Comparison of ENCODE assay signal across 11 mouse cellular contexts in the genomic region with DNA sequence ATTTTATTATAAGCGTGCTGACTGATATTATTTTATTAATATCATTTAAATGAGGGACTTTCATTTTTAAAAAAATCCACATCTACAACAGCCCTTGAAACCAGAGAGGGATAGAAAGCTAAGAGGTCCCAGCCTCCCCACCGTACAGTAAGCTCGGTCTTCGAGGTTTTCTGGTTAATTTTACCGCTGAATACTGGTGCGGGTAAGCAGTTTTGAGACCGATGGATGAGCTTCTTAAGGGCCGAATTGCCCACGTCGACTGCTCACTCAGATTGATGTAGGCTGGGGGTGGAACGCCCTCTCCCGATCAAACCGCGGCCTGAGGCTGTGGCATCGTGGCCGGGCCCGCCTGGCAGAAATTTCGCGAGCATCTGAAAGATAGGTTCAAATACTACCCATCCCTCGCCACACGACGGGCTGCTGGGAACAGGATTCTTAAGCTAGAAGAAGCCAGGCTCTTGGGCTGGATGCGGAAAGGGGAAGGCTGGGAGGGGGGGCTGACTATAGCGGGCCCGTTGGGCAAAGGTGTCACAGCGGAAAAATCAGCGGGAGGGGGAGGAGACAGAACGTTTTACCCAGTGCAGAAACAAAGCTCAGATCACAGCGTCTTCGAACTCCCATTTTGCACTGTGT. TPM values are rescaled to one million over a fixed set of nuclear protein-coding genes. Genes with fewer than 3 reads are reported as not detected.
DNase-seq lines count a peak whose midpoint lies in the region; ATAC-seq and TF ChIP-seq lines count a peak whose summit lies in the region.
"Had no signal": no experiment of that assay in that cellular context is flagged by ENCODE, and none has a peak within 500 bp of the region (broad histone marks: within the 10 kb centered on the region; RNA-seq: fewer than 3 reads in every experiment).

No protein-coding gene starts in this region.

- no peak overlapping the region for H3K27ac ChIP-seq in ES-Bruce4 (ENCODE audit: insufficient read depth, low read length)
- H3K27ac ChIP-seq in embryonic facial prominence, embryonic 14.5 days (replicated peaks; ENCODE audit: low read depth, low read length), result no peak overlapping the region
- H3K27ac ChIP-seq in limb, embryonic 13.5 days, result no peak overlapping the region
- no peak overlapping the region for H3K27ac ChIP-seq in stomach, postnatal 0 days (replicated peaks)

- H3K9me3 ChIP-seq in ES-Bruce4 (replicated peaks; ENCODE audit: control insufficient read depth, insufficient read depth, low read length, poor library complexity, severe bottlenecking), result no peaks in the 10 kb centered on the region
- no peaks in the 10 kb centered on the region for H3K9me3 ChIP-seq in embryonic facial prominence, embryonic 14.5 days (ENCODE audit: control insufficient read depth, low read length)
- no peaks in the 10 kb centered on the region for H3K9me3 ChIP-seq in limb, embryonic 13.5 days
- no peaks in the 10 kb centered on the region for H3K9me3 ChIP-seq in stomach, postnatal 0 days (ENCODE audit: control insufficient read depth, low read length)

- no peaks in the 10 kb centered on the region for H3K4me1 ChIP-seq in ES-Bruce4 (ENCODE audit: control insufficient read depth, insufficient read depth, low read length)
- H3K4me1 ChIP-seq in embryonic facial prominence, embryonic 14.5 days (ENCODE audit: control insufficient read depth, insufficient read depth, low read length), result peaks cover 11% of the 10 kb centered on the region
- H3K4me1 ChIP-seq in limb, embryonic 13.5 days, result peaks cover 28% of the 10 kb centered on the region
- peaks cover 3% of the 10 kb centered on the region; the same call in 1 of the 2 replicates for H3K4me1 ChIP-seq in stomach, postnatal 0 days (replicated peaks; ENCODE audit: control insufficient read depth, insufficient read depth)

- intact Hi-C loops in heart, postnatal 14 days (cut with DNase I), result loop anchor here (10.0 kb wide), 1 partner anchor 211 kb away; no protein-coding TSS in a partner anchor

- no peak for TF ChIP-seq POLR2A in ES-Bruce4 (IDR thresholded peaks at IDR 0.05; ENCODE audit: insufficient read depth, low read length)

- 4% methylated on average over 30 of the region's 30 CpGs for WGBS in embryonic facial prominence, embryonic 14.5 days
- 3% methylated on average over 30 of the region's 30 CpGs for WGBS in limb, embryonic 13.5 days
- 8% methylated on average over 30 of the region's 30 CpGs for WGBS in stomach, postnatal 0 days

- H3K4me2 ChIP-seq in embryonic facial prominence, embryonic 14.5 days (ENCODE audit: low read depth, low read length), result peak overlapping the region; percentile 99
- peak overlapping the region; percentile 17; the same call in 1 of the 2 replicates for H3K4me2 ChIP-seq in limb, embryonic 13.5 days (replicated peaks)
- H3K4me2 ChIP-seq in stomach, postnatal 0 days (replicated peaks; ENCODE audit: low read depth), result no peak overlapping the region

- TF ChIP-seq EP300 in ES-Bruce4 (IDR thresholded peaks at IDR 0.05; ENCODE audit: insufficient read depth, low read depth, low read length), result no peak
- TF ChIP-seq EP300 in stomach, postnatal 0 days (optimal IDR thresholded peaks at IDR 0.05), result no peak

- H3K27me3 ChIP-seq in ES-Bruce4 (ENCODE audit: control insufficient read depth, insufficient read depth, low read length, poor library complexity, severe bottlenecking), result peaks cover 13% of the 10 kb centered on the region
- H3K27me3 ChIP-seq in embryonic facial prominence, embryonic 14.5 days (replicated peaks; ENCODE audit: control insufficient read depth, insufficient read depth, low read length), result peaks cover 56% of the 10 kb centered on the region
- peaks cover 78% of the 10 kb centered on the region for H3K27me3 ChIP-seq in limb, embryonic 13.5 days
- H3K27me3 ChIP-seq in stomach, postnatal 0 days (ENCODE audit: control insufficient read depth, insufficient read depth, low read length), result peaks cover 14% of the 10 kb centered on the region; the same call in 1 of the 2 replicates

- H3K9ac ChIP-seq in ES-Bruce4 (ENCODE audit: low read depth, poor library complexity, severe bottlenecking), result peak overlapping the region; percentile 27; the same call in 1 of the 2 replicates
- H3K9ac ChIP-seq in embryonic facial prominence, embryonic 14.5 days (ENCODE audit: low read depth, low read length), result peak overlapping the region; percentile 17; the same call in 1 of the 2 replicates
- H3K9ac ChIP-seq in limb, embryonic 13.5 days, result no peak overlapping the region
- no peak overlapping the region for H3K9ac ChIP-seq in stomach, postnatal 0 days (ENCODE audit: low read length)

- no peak for TF ChIP-seq CTCF in ES-Bruce4 (IDR thresholded peaks at IDR 0.05; ENCODE audit: low read depth, low read length)
- TF ChIP-seq CTCF in stomach, postnatal 0 days (IDR thresholded peaks at IDR 0.05; ENCODE audit: low read depth), result 0 out of 2 replicates have a peak, but pooled peaks have one; percentile 3

- peak; percentile 37 to 65 for DNase-seq in heart, adult 18-20 months
- DNase-seq in heart, postnatal 14 days, result no peak
- no peak for DNase-seq in embryonic facial prominence, embryonic 14.5 days (ENCODE audit: low spot score)
- no peak for DNase-seq in stomach, postnatal 0 days (ENCODE audit: low spot score)
- no peak for DNase-seq in ovary, postnatal 36 days (ENCODE audit: low spot score)
- no peak for DNase-seq in urinary bladder, adult 2 months (ENCODE audit: low spot score)

- no peaks in the 10 kb centered on the region for H3K36me3 ChIP-seq in ES-Bruce4 (ENCODE audit: control insufficient read depth, insufficient read depth, low read length, poor library complexity, severe bottlenecking)
- no peaks in the 10 kb centered on the region for H3K36me3 ChIP-seq in embryonic facial prominence, embryonic 14.5 days (ENCODE audit: control insufficient read depth, insufficient read depth, low read length)
- no peaks in the 10 kb centered on the region for H3K36me3 ChIP-seq in limb, embryonic 13.5 days
- H3K36me3 ChIP-seq in stomach, postnatal 0 days (ENCODE audit: control insufficient read depth, insufficient read depth, low read length), result no peaks in the 10 kb centered on the region

- no peak overlapping the region for H3K4me3 ChIP-seq in ES-Bruce4 (ENCODE audit: low read depth, low read length)
- H3K4me3 ChIP-seq in embryonic facial prominence, embryonic 14.5 days (ENCODE audit: low read depth, low read length), result peak overlapping the region; percentile 5; the same call in 1 of the 2 replicates
- peak overlapping the region; percentile 1; the same call in 1 of the 2 replicates for H3K4me3 ChIP-seq in limb, embryonic 13.5 days
- H3K4me3 ChIP-seq in stomach, postnatal 0 days (ENCODE audit: low read depth, low read length), result no peak overlapping the region
- H3K4me3 ChIP-seq: erythroblast, embryonic 14.5 days had no signal

- ATAC-seq in embryonic facial prominence, embryonic 14.5 days (ENCODE audit: low read depth), result no peak
- no peak for ATAC-seq in limb, embryonic 13.5 days (ENCODE audit: low FRiP score, low read depth)
- no peak for ATAC-seq in stomach, postnatal 0 days (ENCODE audit: low FRiP score, low TSS enrichment)

RNA-seq across cellular contexts. Expression of a gene that starts 2.5 kb away (rescaled TPM):
- 10 to 100 TPM; 75.4 to 90.8 TPM for total RNA-seq in heart, adult 18-20 months (2021)
- 10 to 100 TPM; 51.5 to 54.4 TPM for total RNA-seq in heart, postnatal 14 days (2021)
- 13.6 and 15.0 TPM in 2 replicates for polyA plus RNA-seq in ES-Bruce4 (2011; ENCODE audit: insufficient read depth, insufficient read length, low read depth, missing spikeins)
- polyA plus RNA-seq in embryonic facial prominence, embryonic 14.5 days (2014; fragmentation: Nextera tagmentation; extraction: Ambion mirVana), result 26.5 and 27.2 TPM in 2 replicates
- polyA plus RNA-seq in limb, embryonic 13.5 days (2015; fragmentation: Nextera tagmentation; extraction: Ambion mirVana), result 3.0 and 4.9 TPM in 2 replicates
- 6.8 and 8.2 TPM in 2 replicates for polyA plus RNA-seq in stomach, postnatal 0 days (2015; fragmentation: Nextera tagmentation; extraction: Ambion mirVana)
- polyA plus RNA-seq in urinary bladder, adult 2 months (2012; rRNA removed), result 1.5 and 2.7 TPM in 2 replicates
- polyA plus RNA-seq: erythroblast, embryonic 14.5 days had no signal

RNA-seq across cellular contexts. Expression of a gene that starts 47.6 kb away (rescaled TPM):
- total RNA-seq in heart, adult 18-20 months (2021), result not detected
- not detected for total RNA-seq in heart, postnatal 14 days (2021)
- not detected in 2 replicates for polyA plus RNA-seq in ES-Bruce4 (2011; ENCODE audit: insufficient read depth, insufficient read length, low read depth, missing spikeins)
- polyA plus RNA-seq in embryonic facial prominence, embryonic 14.5 days (2014; fragmentation: Nextera tagmentation; extraction: Ambion mirVana), result not detected in 2 replicates
- polyA plus RNA-seq in limb, embryonic 13.5 days (2015; fragmentation: Nextera tagmentation; extraction: Ambion mirVana), result not detected in 2 replicates
- not detected in 2 replicates for polyA plus RNA-seq in stomach, postnatal 0 days (2015; fragmentation: Nextera tagmentation; extraction: Ambion mirVana)
- polyA plus RNA-seq in urinary bladder, adult 2 months (2012; rRNA removed), result not detected in 2 replicates
- total RNA-seq: ES-E14 had no signal
- polyA plus RNA-seq: erythroblast, embryonic 14.5 days; liver, embryonic 16.5 days had no signal

Comparison
In these comparisons a context has a peak if more than half of its experiments do, and no peak if none do; other contexts are left out.
1. DNase-seq: peak in heart, adult 18-20 months (2 of 2); none in heart, postnatal 14 days (0 of 2), embryonic facial prominence, embryonic 14.5 days (single experiment), stomach, postnatal 0 days (single experiment), ovary, postnatal 36 days (single experiment) and urinary bladder, adult 2 months (single experiment).
2. H3K4me3 ChIP-seq: peak in embryonic facial prominence, embryonic 14.5 days (single experiment) and limb, embryonic 13.5 days (single experiment); none in ES-Bruce4 (single experiment) and stomach, postnatal 0 days (single experiment).
3. H3K9ac ChIP-seq: peak in ES-Bruce4 (single experiment) and embryonic facial prominence, embryonic 14.5 days (single experiment); none in limb, embryonic 13.5 days (single experiment) and stomach, postnatal 0 days (single experiment).